Mouse (Mus musculus) midbrain, embryonic 14.5 days (tissue): ENCODE measurements around the gene Dtx4. TPM values are rescaled to one million over a fixed set of nuclear protein-coding genes. Genes with fewer than 3 reads are reported as not detected.

ENCODE experiments used
- ATAC-seq: fragments of 200-750 bp; cut with Nextera tagmentation; 2 replicates; pipeline ENCODE4 v1.8.0; 2017; ENCODE audit warnings: moderate number of reproducible peaks, moderate library complexity; ENCODE audit not compliant: low FRiP score, low TSS enrichment
- DNase-seq: peaks from one replicate; pipeline ENCODE4 v3.0.0-alpha.2; 2015
- H3K27ac ChIP-seq: fragments of 300-500 bp; sonication (generic); replicated peaks from 2 replicates; pipeline ENCODE4 v1.5.1; 2014; ENCODE audit warnings: mild to moderate bottlenecking, low read depth, low read length, moderate library complexity
- H3K27me3 ChIP-seq: fragments of 300-500 bp; sonication (generic); 2 replicates; pipeline ENCODE4 v1.6.1; 2014; ENCODE audit warnings: low read length, control low read depth, mixed read lengths; ENCODE audit not compliant: control insufficient read depth, insufficient read depth
- H3K36me3 ChIP-seq: fragments of 300-500 bp; sonication (generic); 2 replicates; pipeline ENCODE4 v1.6.1; 2014; ENCODE audit warnings: low read length, control low read depth; ENCODE audit not compliant: control insufficient read depth, insufficient read depth
- H3K4me1 ChIP-seq: fragments of 300-500 bp; sonication (generic); 2 replicates; pipeline ENCODE4 v1.6.1; 2014; ENCODE audit warnings: mild to moderate bottlenecking, antibody characterized with exemption, low read length, control low read depth; ENCODE audit not compliant: control insufficient read depth, insufficient read depth
- H3K4me2 ChIP-seq: fragments of 300-500 bp; sonication (generic); 2 replicates; pipeline ENCODE4 v1.6.1; 2014; ENCODE audit warnings: mild to moderate bottlenecking, low read length, moderate library complexity
- H3K4me3 ChIP-seq: fragments of 300-500 bp; sonication (generic); replicated peaks from 2 replicates; pipeline ENCODE4 v1.5.1; 2014; ENCODE audit warnings: low read depth, low read length
- H3K9ac ChIP-seq: fragments of 300-500 bp; sonication (generic); replicated peaks from 2 replicates; pipeline ENCODE4 v1.6.1; 2014; ENCODE audit warnings: mild to moderate bottlenecking, low read length, moderate library complexity
- H3K9me3 ChIP-seq: fragments of 300-500 bp; sonication (generic); 2 replicates; pipeline ENCODE4 v1.6.1; 2016; ENCODE audit warnings: low read length, control low read depth, mixed read lengths; ENCODE audit not compliant: control insufficient read depth
- WGBS: fragments of 180-500 bp; shearing (Covaris S2); extraction: QIAGEN DNeasy Blood & Tissue Kit; methylation state at CpG from one replicate; pipeline ENCODE4 v1.1.7; 2014; 5-methylcytosine and 5-hydroxymethylcytosine counted together
- polyA plus RNA-seq: library from polyadenylated mRNA; unstranded; fragments of >200 nt; fragmentation: Nextera tagmentation; extraction: Ambion mirVana; gene quantifications from 2 replicates; pipeline ENCODE4 v1.2.1, GENCODE M21; 2014

Gene Dtx4
- polyA plus RNA-seq, 1 experiment from 2014 or later, result 46.0 TPM

DNA sequence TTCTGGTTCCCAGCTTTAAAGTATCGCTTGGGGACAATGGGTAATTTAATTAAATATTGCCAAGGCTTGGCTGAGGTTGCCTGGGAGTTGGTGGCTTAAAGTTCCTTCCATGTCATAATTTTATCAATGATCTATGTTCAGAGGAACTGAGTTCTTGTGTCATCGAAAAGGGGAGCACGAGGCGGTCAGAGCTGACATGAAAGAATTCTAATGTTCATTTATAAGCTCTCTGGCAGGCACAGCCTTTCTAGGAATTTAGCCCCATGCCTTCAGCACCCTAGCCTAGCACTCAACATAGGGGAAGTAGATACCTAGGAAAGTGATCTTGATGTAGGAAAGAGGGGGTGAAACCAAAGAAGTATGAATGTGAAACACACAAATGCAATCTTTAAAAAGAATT is 2.9 kb downstream of the Dtx4 start:
- ATAC-seq (no peak), DNase-seq (no peak)
- Histone ChIP-seq H3K9ac (no peak overlapping the region), H3K27ac (0 out of 2 replicates have a peak overlapping the region, but pooled peaks have one; percentile 17), H3K36me3 (0 out of 2 replicates have a peak, but pooled peaks cover 4% of the 10 kb centered on the region), H3K9me3 (no peaks in the 10 kb centered on the region), H3K4me1 (peaks cover 34% of the 10 kb centered on the region), H3K4me2 (peak overlapping the region; percentile 68), H3K27me3 (no peaks in the 10 kb centered on the region), H3K4me3 (no peak overlapping the region)
- WGBS, result 44% methylated on average over 4 of the region's 4 CpGs

GRCm38 (mm10) chr19:12497909-12498308 is 3.3 kb downstream of the Dtx4 start:
- Histone ChIP-seq H3K9ac (no peak overlapping the region), H3K4me1 (peaks cover 34% of the 10 kb centered on the region), H3K36me3 (0 out of 2 replicates have a peak, but pooled peaks cover 4% of the 10 kb centered on the region), H3K9me3 (no peaks in the 10 kb centered on the region), H3K4me3 (no peak overlapping the region), H3K27ac (no peak overlapping the region), H3K4me2 (peak overlapping the region; percentile 68), H3K27me3 (no peaks in the 10 kb centered on the region)
- ATAC-seq (no peak), DNase-seq (peak; percentile 54)
- WGBS, result 41% methylated on average over 2 of the region's 2 CpGs

- ATAC-seq (no peak), DNase-seq (no peak)
- WGBS, result 53% methylated on average over 2 of the region's 2 CpGs
- Histone ChIP-seq H3K9ac (no peak overlapping the region), H3K9me3 (no peaks in the 10 kb centered on the region), H3K36me3 (peaks cover 14% of the 10 kb centered on the region), H3K4me3 (no peak overlapping the region), H3K27me3 (no peaks in the 10 kb centered on the region), H3K4me1 (peaks cover 34% of the 10 kb centered on the region), H3K4me2 (no peak overlapping the region), H3K27ac (no peak overlapping the region)
Observed at GRCm38 (mm10) chr19:12496241-12496640, 5.0 kb downstream of the Dtx4 start.

DNA sequence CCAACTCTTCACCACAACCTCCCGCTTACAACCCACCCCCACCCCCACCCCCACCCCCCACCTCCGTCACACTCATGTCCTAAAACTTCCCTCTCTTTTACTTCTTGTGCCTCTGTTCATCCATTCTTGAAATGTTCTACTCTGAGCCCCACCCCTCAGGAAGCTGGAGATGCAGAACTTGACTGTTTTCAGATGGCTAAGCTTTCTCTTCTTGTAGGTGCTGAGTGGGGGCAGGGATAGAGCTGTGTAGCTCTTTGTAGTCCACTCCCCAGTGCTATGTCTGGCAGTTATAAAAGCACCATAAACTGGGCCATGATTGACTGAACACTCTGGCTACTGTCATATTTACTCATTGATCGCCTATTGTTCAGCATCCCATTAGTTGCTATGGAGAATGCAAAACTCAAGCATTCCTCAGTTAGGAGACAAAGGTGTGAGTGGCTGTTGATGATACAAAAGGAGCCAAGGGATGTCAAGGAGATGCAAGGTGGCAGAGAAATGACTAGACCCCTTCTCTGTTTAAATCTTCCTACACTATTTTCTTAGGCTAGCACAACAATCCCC is 6.2 kb downstream of the Dtx4 start:
- H3K9me3 ChIP-seq, result no peaks in the 10 kb centered on the region
- H3K27ac ChIP-seq, result no peak overlapping the region
- no peak overlapping the region for H3K4me2 ChIP-seq
- H3K4me1 ChIP-seq, result peaks cover 38% of the 10 kb centered on the region
- no peak overlapping the region for H3K4me3 ChIP-seq
- no peak for DNase-seq
- 23% methylated on average over 3 of the region's 3 CpGs for WGBS
- no peaks in the 10 kb centered on the region for H3K27me3 ChIP-seq
- peaks cover 26% of the 10 kb centered on the region for H3K36me3 ChIP-seq
- H3K9ac ChIP-seq, result no peak overlapping the region
- ATAC-seq, result no peak

GRCm38 (mm10) chr19:12494187-12494458 is 7.1 kb downstream of the Dtx4 start:
- Histone ChIP-seq H3K4me1 (peaks cover 36% of the 10 kb centered on the region), H3K27me3 (no peaks in the 10 kb centered on the region), H3K36me3 (peaks cover 28% of the 10 kb centered on the region), H3K9me3 (no peaks in the 10 kb centered on the region), H3K9ac (no peak overlapping the region), H3K27ac (0 out of 2 replicates have a peak overlapping the region, but pooled peaks have one; percentile 16), H3K4me2 (no peak overlapping the region; the same call in 1 of the 2 replicates), H3K4me3 (no peak overlapping the region)
- ATAC-seq, result no peak
- no peak for DNase-seq
- 5% methylated on average over 4 of the region's 4 CpGs for WGBS

GRCm38 (mm10) chr19:12493453-12494186 is 7.6 kb downstream of the Dtx4 start:
- H3K36me3 ChIP-seq, result peaks cover 28% of the 10 kb centered on the region
- no peak overlapping the region for H3K9ac ChIP-seq
- 0 out of 2 replicates have a peak overlapping the region, but pooled peaks have one; percentile 16 for H3K27ac ChIP-seq
- DNase-seq (peak; percentile 42), ATAC-seq (no peak)
- H3K9me3 ChIP-seq, result no peaks in the 10 kb centered on the region
- H3K4me3 ChIP-seq, result no peak overlapping the region
- whole genome bisulfite sequencing, result 7% methylated on average over 4 of the region's 4 CpGs
- peaks cover 36% of the 10 kb centered on the region for H3K4me1 ChIP-seq
- H3K27me3 ChIP-seq, result no peaks in the 10 kb centered on the region
- H3K4me2 ChIP-seq, result no peak overlapping the region; the same call in 1 of the 2 replicates

- H3K27me3 ChIP-seq, result no peaks in the 10 kb centered on the region
- no peak overlapping the region for H3K9ac ChIP-seq
- H3K4me1 ChIP-seq, result peaks cover 49% of the 10 kb centered on the region
- no peaks in the 10 kb centered on the region for H3K9me3 ChIP-seq
- H3K4me2 ChIP-seq, result no peak overlapping the region
- WGBS, result 83% methylated on average over 7 of the region's 7 CpGs
- H3K36me3 ChIP-seq, result peaks cover 28% of the 10 kb centered on the region
- DNase-seq (no peak), ATAC-seq (no peak)
- H3K4me3 ChIP-seq, result no peak overlapping the region
- H3K27ac ChIP-seq, result no peak overlapping the region
Observed at GRCm38 (mm10) chr19:12491636-12492035, 9.6 kb downstream of the Dtx4 start.

DNA sequence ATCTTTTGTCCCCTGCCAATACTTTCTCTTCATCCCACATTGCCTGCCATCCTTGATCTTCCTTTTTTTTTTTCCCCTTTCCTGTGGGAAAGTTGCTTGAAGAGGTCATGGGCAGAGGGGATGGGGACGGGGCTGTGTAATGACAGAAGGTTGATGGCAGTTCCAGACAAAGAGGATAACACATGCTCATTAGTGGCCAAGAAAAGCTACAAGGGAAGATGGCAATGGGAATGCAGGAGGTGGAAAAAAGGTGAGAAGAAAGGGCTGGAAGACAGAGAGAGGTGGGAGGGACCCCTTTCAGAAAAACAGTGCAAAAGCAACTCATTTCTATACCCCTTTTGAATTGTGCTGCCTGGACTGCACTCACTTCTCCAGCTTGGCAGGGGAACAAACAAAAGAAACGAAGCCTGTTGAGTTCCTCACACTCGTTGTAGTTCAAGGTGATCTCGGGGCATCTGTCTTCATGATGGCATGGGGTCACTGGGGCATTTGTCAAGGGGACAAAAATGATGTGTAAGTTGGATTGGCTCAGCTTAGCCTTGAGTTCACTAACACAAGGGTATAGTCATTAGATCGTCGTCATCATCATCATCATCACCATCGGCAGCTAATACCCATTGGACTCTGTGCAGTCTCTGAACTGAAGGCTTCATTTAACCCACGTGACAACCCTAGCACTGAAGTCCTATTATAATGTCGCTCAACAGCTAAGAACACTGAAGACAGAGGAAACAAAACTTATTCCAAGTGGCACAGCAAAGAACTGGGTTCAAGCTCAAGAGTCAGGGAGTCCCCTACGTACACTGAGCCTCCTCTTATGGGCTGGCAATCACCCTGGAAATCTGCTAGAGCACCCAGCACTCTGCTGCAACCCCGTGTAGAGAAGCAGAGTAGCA is 11.3 kb downstream of the Dtx4 start:
- H3K4me2 ChIP-seq, result peak overlapping the region; percentile 30
- H3K4me3 ChIP-seq, result no peak overlapping the region
- no peaks in the 10 kb centered on the region for H3K9me3 ChIP-seq
- ATAC-seq (peak; percentile 26; the same call in 1 of the 2 replicates), DNase-seq (peak; percentile 42)
- peak overlapping the region; percentile 81 for H3K27ac ChIP-seq
- 5% methylated on average over 11 of the region's 11 CpGs for WGBS
- peaks cover 44% of the 10 kb centered on the region for H3K36me3 ChIP-seq
- no peak overlapping the region; the same call in 1 of the 2 replicates for H3K9ac ChIP-seq
- peaks cover 47% of the 10 kb centered on the region for H3K4me1 ChIP-seq
- no peaks in the 10 kb centered on the region for H3K27me3 ChIP-seq
